Mouse (Mus musculus) thymus, postnatal 25 days (tissue): ENCODE data around the gene Rreb1.

Source experiments
- DNase-seq: peaks from one replicate; pipeline ENCODE4 v3.0.0; 2022

Gene Rreb1

DNA sequence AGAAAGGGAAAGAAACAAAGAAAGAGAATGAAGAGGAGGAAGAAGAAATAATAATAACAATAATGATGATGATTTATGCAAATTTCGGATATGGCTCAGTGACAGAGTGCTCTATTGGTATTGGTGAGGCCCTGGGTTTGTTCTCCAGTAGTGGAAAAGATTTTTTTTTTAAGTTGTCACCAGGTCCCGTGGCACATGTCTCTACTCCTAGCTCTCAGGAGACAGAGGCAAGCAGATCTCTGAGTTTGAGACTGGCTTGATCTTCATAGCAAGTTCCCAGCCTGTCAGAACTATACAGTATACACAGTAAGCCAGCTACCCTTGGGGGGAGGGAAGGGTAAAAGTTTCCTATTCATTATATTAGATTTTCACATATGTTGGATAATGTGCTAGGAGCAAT lies 3.4 kb downstream of the Rreb1 start:
- DNase-seq = no peak

DNA sequence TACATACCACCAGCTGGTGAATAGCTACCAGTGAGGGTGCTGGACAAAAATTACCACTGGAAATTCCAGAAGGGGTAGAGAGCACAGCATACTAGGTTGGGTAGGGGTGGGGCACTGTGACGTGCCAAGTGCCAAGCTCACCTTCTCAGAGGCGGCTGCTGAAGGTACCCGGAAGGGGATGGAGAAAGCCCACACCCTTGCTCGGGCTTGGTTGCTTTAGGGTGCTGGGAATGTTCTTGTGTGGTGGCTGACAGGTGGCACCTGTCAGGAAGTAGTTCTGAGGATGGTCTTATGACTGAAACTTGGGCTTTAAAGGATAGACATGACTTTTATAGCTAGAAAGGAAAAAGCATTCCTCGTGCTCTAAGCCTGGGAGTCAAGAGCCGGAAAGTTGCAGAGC lies 3.9 kb downstream of the Rreb1 start:
- no peak for DNase-seq

DNA sequence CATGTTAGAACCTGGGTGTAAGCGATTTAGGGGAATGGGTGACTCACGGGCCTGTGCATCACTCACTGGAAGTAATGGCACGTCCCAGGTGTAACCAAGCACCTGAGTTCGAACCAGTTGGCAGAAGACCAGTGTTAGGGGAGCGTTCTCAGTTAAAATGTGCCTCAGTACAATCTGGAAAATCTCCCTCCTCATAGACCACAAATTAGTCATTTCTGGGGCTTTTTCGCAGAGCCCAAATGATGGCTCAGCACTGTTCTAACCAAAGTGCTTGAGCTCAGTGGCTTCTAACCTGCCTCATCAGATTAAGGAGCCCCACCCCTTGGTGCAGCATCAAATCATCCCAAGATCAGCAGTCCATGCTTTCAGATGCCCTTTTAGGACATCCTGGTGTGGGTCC lies 5.5 kb downstream of the Rreb1 start:
- DNase-seq = no peak

- no peak for DNase-seq
Observed at GRCm38 (mm10) chr13:37784226-37784625, 6.0 kb downstream of the Rreb1 start.

DNA sequence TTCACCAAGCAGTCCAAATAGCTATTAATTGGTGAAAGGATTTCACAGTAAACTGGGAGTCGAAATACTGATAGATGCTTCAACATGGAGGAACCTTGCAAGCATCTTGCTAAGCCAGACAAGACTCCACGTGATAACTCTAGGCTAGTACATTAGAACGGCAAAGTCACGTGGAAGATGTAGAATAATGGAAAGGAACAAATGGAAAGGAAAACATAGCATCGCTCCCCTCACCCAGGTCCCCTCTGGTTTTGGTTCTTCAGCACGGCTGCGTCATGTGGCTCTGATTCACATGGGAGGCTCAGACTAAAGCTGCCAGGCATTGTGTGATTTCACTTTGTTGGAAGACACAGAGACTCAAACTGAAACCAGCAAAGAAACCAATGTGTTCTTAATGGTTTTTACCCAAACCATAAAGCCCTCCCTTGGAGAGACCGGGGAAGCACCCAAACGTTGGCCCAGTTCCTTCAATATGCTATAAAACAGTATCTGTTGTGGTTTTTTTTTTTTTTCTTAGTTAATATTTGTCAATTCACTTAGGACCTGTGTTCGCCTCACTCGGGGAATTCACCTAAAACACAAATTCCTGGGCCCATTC lies 14.6 kb downstream of the Rreb1 start:
- peak; percentile 11 for DNase-seq

DNA sequence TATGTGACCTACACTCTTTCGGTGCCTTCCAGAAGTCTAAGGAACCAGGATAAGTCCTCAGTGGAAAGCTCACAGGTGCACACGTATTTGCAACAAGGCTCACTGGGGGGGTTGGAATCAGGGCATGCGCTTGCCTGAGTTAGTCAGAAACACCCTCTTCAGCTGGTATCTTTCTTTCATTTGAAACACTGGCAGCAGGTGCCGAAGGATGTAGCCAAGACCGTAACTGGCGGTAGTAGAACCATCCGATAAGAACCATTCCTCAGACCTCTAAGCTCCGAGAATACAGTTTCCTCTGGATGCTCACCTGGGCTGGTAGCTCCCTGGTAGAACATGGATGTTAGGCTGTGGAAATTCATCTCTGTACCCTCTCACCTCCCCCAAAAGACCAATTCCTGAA lies 20.6 kb downstream of the Rreb1 start:
- no peak for DNase-seq

DNA sequence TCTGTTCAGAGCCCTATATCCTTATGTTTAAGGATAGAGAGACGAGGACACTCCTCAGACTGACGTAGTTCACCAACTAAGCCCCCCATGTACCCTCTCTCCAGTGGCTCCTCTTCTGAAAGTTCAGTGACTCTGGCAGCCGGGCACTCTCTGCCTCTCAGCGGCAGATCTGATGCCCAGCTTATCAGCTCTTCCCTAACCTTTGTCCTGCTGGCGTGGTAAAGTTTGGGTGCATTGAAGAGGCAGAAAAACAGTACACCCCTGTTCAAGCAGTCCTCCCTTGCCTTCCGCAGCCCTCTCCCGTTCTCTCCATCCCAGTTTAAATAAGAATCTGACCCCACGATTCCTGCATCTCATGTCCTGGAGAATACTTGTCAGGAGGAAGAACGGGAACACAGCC lies 21.2 kb downstream of the Rreb1 start:
- no peak for DNase-seq

- DNase-seq = peak; percentile 81
Observed at GRCm38 (mm10) chr13:37801101-37802075, 23.2 kb downstream of the Rreb1 start.

DNA sequence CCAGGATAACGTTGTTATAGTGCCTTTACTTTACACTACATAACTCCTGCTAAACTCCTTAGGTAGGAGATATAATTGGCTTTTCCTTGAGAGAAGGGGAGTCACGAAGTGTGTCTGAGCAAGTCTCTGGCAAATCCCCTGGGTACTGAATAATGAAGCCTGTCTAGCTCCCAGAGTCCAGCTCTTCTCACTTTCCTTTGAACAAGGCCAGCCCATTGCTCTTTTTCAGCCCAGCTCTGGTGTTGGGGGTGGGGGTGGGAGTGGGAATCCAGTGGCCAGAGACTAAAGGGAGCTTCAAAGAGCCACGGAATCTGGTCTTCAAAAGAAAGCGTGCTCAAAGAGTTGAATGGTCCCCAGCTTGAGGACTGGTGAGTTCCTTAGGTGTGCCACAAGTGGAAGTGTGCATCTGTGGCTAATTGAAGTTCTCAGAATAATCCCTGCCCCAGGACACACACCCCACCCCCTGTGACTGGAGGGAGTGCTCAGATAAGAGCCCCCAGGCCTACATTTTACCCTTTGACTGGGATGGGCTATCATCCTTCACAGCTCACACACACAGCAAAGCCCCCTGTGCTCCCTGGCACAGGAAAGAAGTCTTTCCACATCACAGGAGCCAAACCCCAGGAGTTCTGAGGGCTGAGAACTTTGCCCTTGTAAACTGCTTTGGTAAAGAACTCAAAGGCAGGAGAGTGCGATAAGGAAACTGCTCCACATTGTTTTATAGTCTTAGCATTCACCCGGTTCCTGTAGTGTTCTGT lies 24.2 kb downstream of the Rreb1 start:
- DNase-seq = peak; percentile 35

- no peak for DNase-seq
Observed at GRCm38 (mm10) chr13:37803244-37803643, 25.0 kb downstream of the Rreb1 start.

- no peak for DNase-seq
Observed at GRCm38 (mm10) chr13:37804023-37804422, 25.8 kb downstream of the Rreb1 start.

GRCm38 (mm10) chr13:37815001-37815400 lies 36.8 kb downstream of the Rreb1 start:
- no peak for DNase-seq

GRCm38 (mm10) chr13:37816736-37817135 lies 38.5 kb downstream of the Rreb1 start:
- DNase-seq = no peak

DNA sequence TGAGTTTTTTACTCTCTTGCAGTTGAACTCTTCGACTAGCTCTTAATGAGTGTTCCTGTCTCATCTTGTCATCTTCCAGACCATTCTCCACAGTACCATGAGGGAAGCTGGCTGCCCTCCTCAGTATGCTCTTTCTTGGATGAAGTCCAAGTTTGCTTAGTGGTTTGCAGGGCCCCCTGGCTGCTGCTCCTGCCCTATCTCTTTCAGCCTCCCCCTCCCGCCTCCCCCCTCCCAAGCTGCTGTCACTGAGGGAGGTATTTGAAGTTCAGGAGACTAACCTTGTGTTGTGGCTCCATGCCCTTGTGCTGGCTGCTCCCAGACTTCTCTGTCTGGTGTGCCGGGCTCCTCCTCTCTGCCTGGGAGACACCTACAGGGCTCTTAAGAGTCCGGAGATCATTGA lies 43.2 kb downstream of the Rreb1 start:
- peak; percentile 28 for DNase-seq

DNA sequence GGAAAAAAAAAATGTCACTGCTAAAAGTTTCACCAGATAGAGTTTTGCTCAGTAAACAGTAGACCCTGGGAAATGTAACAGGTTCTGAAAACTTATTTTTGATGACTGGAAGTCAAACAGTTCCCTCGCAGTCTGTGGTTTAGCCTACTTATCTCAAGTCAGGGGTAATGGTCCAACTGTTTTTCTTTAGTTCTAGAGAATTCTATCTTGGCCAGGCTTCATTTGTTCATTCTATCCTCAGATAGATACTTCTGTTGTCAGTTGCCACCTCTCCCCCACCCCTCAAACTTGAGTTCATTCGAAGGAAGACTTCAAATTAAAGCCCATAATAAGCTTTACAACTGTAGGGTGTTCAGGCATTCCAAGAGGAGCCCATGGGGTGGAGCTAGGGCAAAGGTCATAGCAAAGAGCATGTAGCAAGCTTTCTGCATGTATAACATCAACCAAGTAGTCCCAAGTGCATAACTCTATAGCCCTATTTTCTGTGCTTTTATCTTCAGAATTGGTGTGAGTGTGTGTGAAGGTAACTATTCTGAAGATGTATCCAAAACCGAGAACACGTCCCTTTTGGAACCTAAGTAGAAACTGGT lies 46.2 kb downstream of the Rreb1 start:
- no peak for DNase-seq

- peak; percentile 71 for DNase-seq
Observed at GRCm38 (mm10) chr13:37824956-37825645, 46.9 kb downstream of the Rreb1 start.

DNA sequence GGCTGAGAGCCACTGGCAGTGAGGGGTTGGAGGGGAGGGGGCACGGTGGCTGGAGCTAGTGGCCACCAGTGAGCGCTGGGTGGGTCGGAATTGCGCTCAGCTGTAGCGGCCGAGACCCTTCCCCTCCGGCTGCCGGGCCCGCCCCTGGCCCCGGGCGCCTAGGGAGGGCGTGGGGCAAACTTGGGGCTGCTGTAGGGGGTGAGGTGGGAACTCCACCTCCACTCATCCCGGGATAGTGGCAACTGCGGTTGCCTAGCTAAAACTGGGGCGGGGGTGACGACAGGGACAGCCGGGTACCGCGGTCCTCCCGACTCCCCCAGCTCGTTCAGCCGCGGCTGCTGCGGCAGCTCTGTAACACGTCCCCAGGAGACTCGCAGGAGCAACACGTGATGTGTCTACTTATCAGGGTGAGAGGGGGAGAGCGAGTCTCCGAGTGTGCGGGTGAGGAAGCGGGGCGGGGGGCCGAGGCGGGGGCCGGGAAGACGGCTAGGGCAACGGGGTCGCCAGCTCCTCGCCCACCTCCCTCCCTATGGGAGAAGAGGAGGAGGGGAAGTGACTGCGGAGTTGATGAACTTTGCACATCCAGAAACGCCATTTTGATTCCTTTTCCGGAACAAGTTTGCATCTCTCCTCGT lies 47.6 kb downstream of the Rreb1 start:
- DNase-seq = peak; percentile 80

DNA sequence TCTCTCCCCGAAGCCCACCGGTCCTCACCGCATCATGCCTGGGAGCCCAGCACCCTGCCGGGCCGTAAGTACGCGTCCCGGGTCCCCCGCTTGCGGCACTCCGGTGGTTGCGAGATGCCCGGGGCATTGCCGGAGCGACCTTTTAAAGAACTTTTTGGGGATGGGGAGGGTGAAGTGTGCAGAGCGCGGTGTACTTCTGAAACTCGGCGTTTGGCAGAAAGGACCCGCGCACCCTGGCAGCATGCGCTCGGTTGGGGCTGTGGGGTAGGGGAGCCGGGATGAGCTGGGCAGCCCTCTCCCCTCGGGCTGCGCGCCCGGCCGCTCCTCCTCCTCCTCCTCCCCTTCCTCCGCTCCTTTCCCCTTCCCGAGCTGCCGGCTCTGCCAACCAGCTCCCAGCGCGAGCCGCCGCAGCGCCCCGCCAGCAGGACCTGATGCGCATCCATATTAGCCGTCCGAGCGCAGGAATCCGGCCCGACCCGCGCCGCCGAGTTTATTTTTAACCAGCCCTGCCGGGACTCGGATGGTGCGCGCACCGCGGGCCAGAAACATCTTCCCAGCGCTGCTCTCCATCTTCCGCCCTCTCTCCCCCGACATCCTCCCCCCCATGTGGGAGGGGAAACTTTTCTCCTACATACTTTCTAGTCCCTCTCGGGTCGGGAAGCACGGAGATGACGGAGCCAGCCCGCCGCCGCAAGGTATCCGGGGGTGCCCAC lies 48.2 kb downstream of the Rreb1 start:
- DNase-seq = peak; percentile 76

GRCm38 (mm10) chr13:37826994-37827262 lies 48.7 kb downstream of the Rreb1 start:
- DNase-seq = peak; percentile 85

GRCm38 (mm10) chr13:37827263-37827995 lies 49.2 kb downstream of the Rreb1 start:
- peak; percentile 72 for DNase-seq
